Mouse (Mus musculus) forebrain, embryonic 14.5 days (tissue): ENCODE measurements around the gene Rnf157. TPM values are rescaled to one million over a fixed set of nuclear protein-coding genes. Genes with fewer than 3 reads are reported as not detected.

Source experiments
- ATAC-seq: fragments of 200-750 bp; cut with Nextera tagmentation; 2 replicates; pipeline ENCODE4 v1.8.0; 2017; ENCODE audit warnings: mild to moderate bottlenecking, moderate library complexity
- DNase-seq: peaks from one replicate; pipeline ENCODE4 v3.0.0-alpha.2; 2015; ENCODE audit warnings: low spot score
- H3K27ac ChIP-seq: fragments of 300-500 bp; sonication (generic); 2 replicates; pipeline ENCODE4 v1.5.1; 2014; ENCODE audit warnings: low read depth, mild to moderate bottlenecking, control low read depth, low read length, moderate library complexity
- H3K27me3 ChIP-seq: fragments of 300-500 bp; sonication (generic); replicated peaks from 2 replicates; pipeline ENCODE4 v1.6.1; 2014; ENCODE audit warnings: low read length, control low read depth, mixed read lengths; ENCODE audit not compliant: control insufficient read depth, insufficient read depth
- H3K36me3 ChIP-seq: fragments of 300-500 bp; sonication (generic); 2 replicates; pipeline ENCODE4 v1.6.1; 2014; ENCODE audit warnings: low read length, control low read depth; ENCODE audit not compliant: control insufficient read depth, insufficient read depth
- H3K4me1 ChIP-seq: fragments of 300-500 bp; sonication (generic); 2 replicates; pipeline ENCODE4 v1.6.1; 2014; ENCODE audit warnings: antibody characterized with exemption, low read length, control low read depth; ENCODE audit not compliant: control insufficient read depth, insufficient read depth
- H3K4me2 ChIP-seq: fragments of 300-500 bp; sonication (generic); 2 replicates; pipeline ENCODE4 v1.6.1; 2014; ENCODE audit warnings: mild to moderate bottlenecking, control low read depth, low read length
- H3K4me3 ChIP-seq: fragments of 300-500 bp; sonication (generic); 2 replicates; pipeline ENCODE4 v1.5.1; 2014; ENCODE audit warnings: low read depth, low read length, control low read depth
- H3K9ac ChIP-seq: fragments of 300-500 bp; sonication (generic); 2 replicates; pipeline ENCODE4 v1.6.1; 2014; ENCODE audit warnings: mild to moderate bottlenecking, low read length, control low read depth, moderate library complexity
- H3K9me3 ChIP-seq: fragments of 300-500 bp; sonication (generic); replicated peaks from 2 replicates; pipeline ENCODE4 v1.6.1; 2016; ENCODE audit warnings: low read length, control low read depth, mixed read lengths; ENCODE audit not compliant: control insufficient read depth
- WGBS: fragments of 180-500 bp; shearing (Covaris S2); extraction: QIAGEN DNeasy Blood & Tissue Kit; methylation state at CpG from one replicate; pipeline ENCODE4 v1.1.7; 2014; 5-methylcytosine and 5-hydroxymethylcytosine counted together
- polyA plus RNA-seq: library from polyadenylated mRNA; unstranded; fragments of >200 nt; fragmentation: Nextera tagmentation; extraction: Ambion mirVana; gene quantifications from 2 replicates; pipeline ENCODE4 v1.2.1, GENCODE M21; 2014

The Rnf157 gene
- polyA plus RNA-seq, 1 experiment from 2014 or later = 16.3 TPM

- DNase-seq (no peak), ATAC-seq (no peak)
- no peak overlapping the region for H3K4me3 ChIP-seq
- H3K27ac ChIP-seq = no peak overlapping the region
- WGBS = 78% methylated on average over 5 of the region's 5 CpGs
- H3K27me3 ChIP-seq = no peaks in the 10 kb centered on the region
- H3K4me1 ChIP-seq = no peaks in the 10 kb centered on the region
- H3K9ac ChIP-seq = no peak overlapping the region
- no peak overlapping the region for H3K4me2 ChIP-seq
- H3K9me3 ChIP-seq = no peaks in the 10 kb centered on the region
- peaks cover 74% of the 10 kb centered on the region for H3K36me3 ChIP-seq
These were observed 64.9 kb downstream of the Rnf157 start for GRCm38 (mm10) chr11:116347955-116348354.

- Histone ChIP-seq H3K27me3 (no peaks in the 10 kb centered on the region), H3K9ac (no peak overlapping the region), H3K36me3 (peaks cover 81% of the 10 kb centered on the region), H3K4me2 (no peak overlapping the region), H3K9me3 (no peaks in the 10 kb centered on the region), H3K4me1 (no peaks in the 10 kb centered on the region), H3K27ac (no peak overlapping the region), H3K4me3 (no peak overlapping the region)
- WGBS = 88% methylated on average over 7 of the region's 7 CpGs
- DNase-seq = no peak
- no peak for ATAC-seq
These were observed 65.8 kb downstream of the Rnf157 start for GRCm38 (mm10) chr11:116347012-116347411.

- peaks cover 77% of the 10 kb centered on the region for H3K36me3 ChIP-seq
- DNase-seq (peak; percentile 33), ATAC-seq (no peak)
- H3K27me3 ChIP-seq = no peaks in the 10 kb centered on the region
- no peak overlapping the region for H3K27ac ChIP-seq
- no peaks in the 10 kb centered on the region for H3K9me3 ChIP-seq
- WGBS = 73% methylated on average over 25 of the region's 25 CpGs
- no peak overlapping the region for H3K9ac ChIP-seq
- no peak overlapping the region for H3K4me2 ChIP-seq
- no peaks in the 10 kb centered on the region for H3K4me1 ChIP-seq
- no peak overlapping the region for H3K4me3 ChIP-seq
These were observed 70.6 kb downstream of the Rnf157 start for GRCm38 (mm10) chr11:116342069-116342791.

GRCm38 (mm10) chr11:116337531-116337930 lies 75.3 kb downstream of the Rnf157 start:
- ATAC-seq = no peak
- Histone ChIP-seq H3K4me3 (no peak overlapping the region), H3K9ac (peak overlapping the region; percentile 65), H3K4me1 (peaks cover 34% of the 10 kb centered on the region), H3K27ac (no peak overlapping the region), H3K9me3 (no peaks in the 10 kb centered on the region), H3K36me3 (peaks cover 34% of the 10 kb centered on the region), H3K27me3 (peaks cover 8% of the 10 kb centered on the region), H3K4me2 (no peak overlapping the region)
- DNase-seq = no peak
- WGBS = 84% methylated on average over 6 of the region's 6 CpGs

GRCm38 (mm10) chr11:116337000-116337399 lies 75.8 kb downstream of the Rnf157 start:
- ATAC-seq = no peak
- H3K4me3 ChIP-seq = no peak overlapping the region
- no peak for DNase-seq
- peaks cover 28% of the 10 kb centered on the region for H3K36me3 ChIP-seq
- H3K4me1 ChIP-seq = peaks cover 39% of the 10 kb centered on the region
- peak overlapping the region; percentile 99 for H3K4me2 ChIP-seq
- WGBS = 69% methylated on average over 12 of the region's 12 CpGs
- no peak overlapping the region for H3K27ac ChIP-seq
- peak overlapping the region; percentile 65 for H3K9ac ChIP-seq
- H3K9me3 ChIP-seq = no peaks in the 10 kb centered on the region
- H3K27me3 ChIP-seq = peaks cover 8% of the 10 kb centered on the region

GRCm38 (mm10) chr11:116336393-116336792 lies 76.4 kb downstream of the Rnf157 start:
- Histone ChIP-seq H3K4me3 (no peak overlapping the region), H3K27ac (no peak overlapping the region), H3K4me2 (peak overlapping the region; percentile 99), H3K27me3 (peaks cover 8% of the 10 kb centered on the region), H3K4me1 (peaks cover 43% of the 10 kb centered on the region), H3K9ac (peak overlapping the region; percentile 65), H3K36me3 (peaks cover 26% of the 10 kb centered on the region), H3K9me3 (no peaks in the 10 kb centered on the region)
- DNase-seq = no peak
- no peak for ATAC-seq
- 73% methylated on average over 4 of the region's 4 CpGs for WGBS

GRCm38 (mm10) chr11:116335244-116336036 lies 77.4 kb downstream of the Rnf157 start, which contains the start of gene Foxj1:
Foxj1 (minus strand) TSS chr11:116335399.
- Histone ChIP-seq H3K4me1 (peaks cover 50% of the 10 kb centered on the region), H3K36me3 (peaks cover 23% of the 10 kb centered on the region), H3K9ac (peak within 1 kb of the TSS; percentile 65), H3K27ac (peak within 1 kb of the TSS; percentile 60), H3K4me3 (peak within 1 kb of the TSS; percentile 44), H3K9me3 (no peaks in the 10 kb centered on the region), H3K4me2 (peak within 1 kb of the TSS; percentile 99), H3K27me3 (peaks cover 8% of the 10 kb centered on the region)
- DNase-seq (peak; percentile 98), ATAC-seq (peak; percentile 94)
- under 1% methylated on average over 47 of the region's 61 CpGs for WGBS

- H3K27me3 ChIP-seq = peaks cover 8% of the 10 kb centered on the region
- peaks cover 14% of the 10 kb centered on the region for H3K36me3 ChIP-seq
- H3K4me3 ChIP-seq = peak overlapping the region; percentile 44
- peak overlapping the region; percentile 99 for H3K4me2 ChIP-seq
- no peak for ATAC-seq
- H3K9me3 ChIP-seq = no peaks in the 10 kb centered on the region
- H3K4me1 ChIP-seq = peaks cover 57% of the 10 kb centered on the region
- no peak for DNase-seq
- peak overlapping the region; percentile 43 for H3K9ac ChIP-seq
- H3K27ac ChIP-seq = no peak overlapping the region
- WGBS = 12% methylated on average over 26 of the region's 26 CpGs
These were observed 78.4 kb downstream of the Rnf157 start for GRCm38 (mm10) chr11:116334417-116334782.
